Mouse (Mus musculus) heart, adult 2 months (tissue): ENCODE results near the gene Arl4c.

ENCODE experiments used
- CTCF ChIP-seq: fragments of 200-600 bp; IDR thresholded peaks from 2 replicates; pipeline ENCODE4 v1.8.1; 2022; ENCODE audit warnings: antibody characterized with exemption, mild to moderate bottlenecking, moderate library complexity
- EP300 ChIP-seq: fragments of 200-500 bp; IDR thresholded peaks from 2 replicates; pipeline ENCODE4 v1.6.1; 2011; ENCODE audit warnings: low read depth, low read length, control low read depth; ENCODE audit not compliant: insufficient read depth
- POLR2A ChIP-seq: fragments of 200-500 bp; IDR thresholded peaks from 2 replicates; pipeline ENCODE4 v1.6.1; 2011; ENCODE audit warnings: mild to moderate bottlenecking, low read depth, low read length, control low read depth; ENCODE audit not compliant: insufficient read depth

DNA sequence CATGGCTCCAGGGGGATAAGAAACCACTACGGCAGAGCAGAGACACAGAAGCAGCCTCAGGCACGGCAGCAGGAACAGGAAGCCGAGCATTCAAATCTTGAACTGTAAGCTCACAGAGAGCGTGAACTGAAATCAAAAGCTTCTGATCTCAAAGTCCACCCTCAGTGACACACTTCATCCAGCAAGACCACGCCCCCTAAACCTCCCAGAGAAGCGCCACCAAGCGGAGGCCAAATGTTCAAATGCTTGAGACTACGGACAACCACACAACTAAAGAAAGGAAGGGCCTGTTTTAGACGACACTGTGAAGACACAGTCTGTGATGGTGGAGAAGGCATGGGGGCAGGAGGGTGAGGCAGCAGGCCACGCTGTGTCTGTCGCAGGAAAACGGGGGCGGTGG is 15.7 kb upstream of the Arl4c start:
- TF ChIP-seq POLR2A = no peak
- TF ChIP-seq CTCF = no peak
- no peak for TF ChIP-seq EP300
